Mouse (Mus musculus) heart, adult 18-20 months (tissue): ENCODE data around the gene Dgkg. TPM values are rescaled to one million over a fixed set of nuclear protein-coding genes. Genes with fewer than 3 reads are reported as not detected.

Experiments used
- DNase-seq, 2 experiments: peaks; one replicate each; pipeline ENCODE4 v3.0.0; 2021 to 2022; ENCODE audit warnings: mixed read lengths in 1 of 2
- total RNA-seq, 2 experiments: library from RNA; stranded (reverse); gene quantifications; 2 replicates each; pipeline ENCODE4 v1.2.3; 2021

Gene Dgkg
- total RNA-seq, 2 experiments from 2014 or later: 0.28 to 0.35 TPM

- DNase-seq: peak in 1 of 2 experiments; percentile 41
Observed at GRCm38 (mm10) chr16:22545799-22546198, 111.2 kb downstream of the Dgkg start.

- peak; percentile 59 to 68 for DNase-seq
Observed at GRCm38 (mm10) chr16:22545016-22545561, 111.9 kb downstream of the Dgkg start.

GRCm38 (mm10) chr16:22542691-22543141, 114.3 kb downstream of the Dgkg start:
- DNase-seq: peak; percentile 53 to 62

- no peak for DNase-seq
Observed at GRCm38 (mm10) chr16:22539275-22539674, 117.7 kb downstream of the Dgkg start.

GRCm38 (mm10) chr16:22536581-22537160, 120.3 kb downstream of the Dgkg start:
- no peak for DNase-seq

GRCm38 (mm10) chr16:22533087-22533486, 123.9 kb downstream of the Dgkg start:
- DNase-seq: no peak

GRCm38 (mm10) chr16:22531834-22532233, 125.2 kb downstream of the Dgkg start:
- DNase-seq: peak; percentile 69 to 74

GRCm38 (mm10) chr16:22531041-22531440, 126.0 kb downstream of the Dgkg start:
- no peak for DNase-seq

GRCm38 (mm10) chr16:22527499-22527939, 129.5 kb downstream of the Dgkg start:
- DNase-seq: peak; percentile 72 to 84

- DNase-seq: peak in 1 of 2 experiments; percentile 24
Observed at GRCm38 (mm10) chr16:22526386-22526785, 130.6 kb downstream of the Dgkg start.

- peak; percentile 73 to 84 for DNase-seq
Observed at GRCm38 (mm10) chr16:22517431-22518384, 139.3 kb downstream of the Dgkg start.

GRCm38 (mm10) chr16:22515476-22515875, 141.5 kb downstream of the Dgkg start:
- DNase-seq: no peak

GRCm38 (mm10) chr16:22510861-22511637, 146.0 kb downstream of the Dgkg start:
- no peak for DNase-seq

- DNase-seq: no peak
Observed at GRCm38 (mm10) chr16:22508936-22509563, 148.0 kb downstream of the Dgkg start.

- DNase-seq: no peak
Observed at GRCm38 (mm10) chr16:22505656-22506055, 151.4 kb downstream of the Dgkg start.

GRCm38 (mm10) chr16:22504851-22505250, 152.2 kb downstream of the Dgkg start:
- peak; percentile 76 to 78 for DNase-seq

GRCm38 (mm10) chr16:22504049-22504448, 153.0 kb downstream of the Dgkg start:
- peak; percentile 39 to 40 for DNase-seq

- DNase-seq: no peak
Observed at GRCm38 (mm10) chr16:22503467-22503866, 153.6 kb downstream of the Dgkg start.

GRCm38 (mm10) chr16:22501855-22502254, 155.2 kb downstream of the Dgkg start:
- DNase-seq: no peak

- DNase-seq: no peak
Observed at GRCm38 (mm10) chr16:22500561-22500960, 156.5 kb downstream of the Dgkg start.

- DNase-seq: peak; percentile 43 to 67
Observed at GRCm38 (mm10) chr16:22499951-22500350, 157.1 kb downstream of the Dgkg start.
